Mouse (Mus musculus) spleen, adult 2 months (tissue): ENCODE data around the gene Dmac2.

Source experiments
- CTCF ChIP-seq: fragments of 200-500 bp; IDR thresholded peaks from 2 replicates; pipeline ENCODE4 v1.5.1; 2011; ENCODE audit warnings: mild to moderate bottlenecking, inconsistent platforms; ENCODE audit not compliant: insufficient read depth, insufficient read length, insufficient replicate concordance; ENCODE audit errors: extremely low read depth
- POLR2A ChIP-seq: fragments of 200-500 bp; IDR thresholded peaks from 2 replicates; pipeline ENCODE4 v1.6.1; 2011; ENCODE audit warnings: low read depth, low read length, inconsistent platforms

GRCm38 (mm10) chr7:25628323-25628620 lies 9.1 kb downstream of the Dmac2 start:
- TF ChIP-seq POLR2A = no peak
- no peak for TF ChIP-seq CTCF
